20 mouse cellular contexts compared by ENCODE assay signal in genomic region chr13:24067553-24067952, GRCm38 (mm10).
DNase-seq lines count a peak whose midpoint lies in the region; ATAC-seq lines count a peak whose summit lies in the region.
"Had no signal": no experiment of that assay in that cellular context is flagged by ENCODE, and none has a peak within 500 bp of the region (broad histone marks: within the 10 kb centered on the region; RNA-seq: fewer than 3 reads in every experiment).

No protein-coding gene starts in this region.

- H3K36me3 ChIP-seq in limb, embryonic 11.5 days (ENCODE audit: control insufficient read depth, insufficient read depth, low read length) = no peaks in the 10 kb centered on the region
- peaks cover 13% of the 10 kb centered on the region; the same call in 1 of the 2 replicates for H3K36me3 ChIP-seq in limb, embryonic 10.5 days
- H3K36me3 ChIP-seq: G1E had no signal

- no peak overlapping the region for H3K4me2 ChIP-seq in limb, embryonic 11.5 days (ENCODE audit: low read depth, severe bottlenecking)
- H3K4me2 ChIP-seq: limb, embryonic 15.5 days; neural tube, embryonic 15.5 days had no signal

- H3K4me3 ChIP-seq in limb, embryonic 11.5 days (ENCODE audit: low read depth, low read length) = no peak overlapping the region
- H3K4me3 ChIP-seq in limb, embryonic 10.5 days = no peak overlapping the region
- H3K4me3 ChIP-seq: limb, embryonic 15.5 days; megakaryocyte, embryonic 14.5 days; neural tube, embryonic 15.5 days had no signal

- ATAC-seq in limb, embryonic 11.5 days (ENCODE audit: insufficient number of reproducible peaks, low FRiP score, low TSS enrichment, low read depth) = 0 out of 2 replicates have a peak, but pooled peaks have one; percentile 47
- ATAC-seq: CD4-positive, CD25-positive, alpha-beta regulatory T cell, adult 4 months had no signal

- no peaks in the 10 kb centered on the region for H3K4me1 ChIP-seq in limb, embryonic 11.5 days (ENCODE audit: control insufficient read depth, insufficient read depth, low read length)
- H3K4me1 ChIP-seq in limb, embryonic 10.5 days = peaks cover 6% of the 10 kb centered on the region; the same call in 1 of the 2 replicates
- H3K4me1 ChIP-seq: neural tube, embryonic 15.5 days had no signal

- no peak overlapping the region for H3K9ac ChIP-seq in limb, embryonic 11.5 days (ENCODE audit: low read length)
- H3K9ac ChIP-seq: limb, embryonic 15.5 days; neural tube, embryonic 15.5 days had no signal

- H3K27ac ChIP-seq in limb, embryonic 11.5 days (replicated peaks; ENCODE audit: low read depth, low read length) = no peak overlapping the region
- no peak overlapping the region for H3K27ac ChIP-seq in limb, embryonic 10.5 days
- H3K27ac ChIP-seq: limb, embryonic 15.5 days; neural tube, embryonic 15.5 days had no signal

- no peaks in the 10 kb centered on the region for H3K27me3 ChIP-seq in limb, embryonic 11.5 days (ENCODE audit: control insufficient read depth, insufficient read depth, low read length)
- H3K27me3 ChIP-seq in limb, embryonic 10.5 days (ENCODE audit: low read depth, poor library complexity, severe bottlenecking) = no peaks in the 10 kb centered on the region
- H3K27me3 ChIP-seq: limb, embryonic 15.5 days; neural tube, embryonic 15.5 days had no signal

- 53% methylated on average over 8 of the region's 8 CpGs for WGBS in limb, embryonic 11.5 days
- 77% methylated on average over 8 of the region's 8 CpGs for WGBS in limb, embryonic 10.5 days

- H3K9me3 ChIP-seq in limb, embryonic 11.5 days (ENCODE audit: control insufficient read depth, low read length) = no peaks in the 10 kb centered on the region
- H3K9me3 ChIP-seq in limb, embryonic 10.5 days (replicated peaks) = no peaks in the 10 kb centered on the region
- H3K9me3 ChIP-seq: G1E; limb, embryonic 15.5 days; megakaryocyte, embryonic 14.5 days; neural tube, embryonic 15.5 days had no signal

- peak; percentile 5 for DNase-seq in embryo, embryonic 10 days (ENCODE audit: low spot score)
- DNase-seq in embryo, embryonic 9.5 days (ENCODE audit: extremely low spot score) = no peak
- DNase-seq in limb, embryonic 11.5 days (ENCODE audit: low spot score) = peak; percentile 48
- DNase-seq in limb, embryonic 10.5 days (ENCODE audit: low spot score) = no peak
- DNase-seq in forelimb bud, embryonic 11.5 days (ENCODE audit: low read depth, low spot score) = peak; percentile 69
- DNase-seq in retina, postnatal 7 days (ENCODE audit: low read depth, low spot score) = peak; percentile 45
- DNase-seq in kidney, adult 8-10 months = no peak
- DNase-seq in lung, postnatal 4 days = no peak
- DNase-seq: adrenal gland, postnatal 36 days; cerebellum, adult 9-10 months; heart, adult 11 months; kidney, postnatal 4 days; lung, postnatal 10 days; right cerebral cortex, adult 18-20 months; thymus, adult 18-20 months had no signal

Comparison
In these comparisons a context has a peak if more than half of its experiments do, and no peak if none do; other contexts are left out.
1. DNase-seq: peak in embryo, embryonic 10 days (single experiment), limb, embryonic 11.5 days (single experiment), forelimb bud, embryonic 11.5 days (single experiment) and retina, postnatal 7 days (single experiment); none in embryo, embryonic 9.5 days (single experiment), limb, embryonic 10.5 days (single experiment), kidney, adult 8-10 months (0 of 2) and lung, postnatal 4 days (0 of 2).